Mouse (Mus musculus) hematopoietic stem cell, adult 5-6 weeks (primary cell): ENCODE measurements around the gene Tcf12. TPM values are rescaled to one million over a fixed set of nuclear protein-coding genes. Genes with fewer than 3 reads are reported as not detected.

Experiments used
- ATAC-seq, 2 experiments: fragments of 125-278 bp in 1 of 2; replicated peaks in 1 of 2; 2 replicates each; pipeline ENCODE4 v1.8.0; 2016 to 2017; ENCODE audit warnings: inconsistent platforms in 2 of 2, mild to moderate bottlenecking in 2 of 2, moderate number of reproducible peaks in 2 of 2, low read depth in 1 of 2, moderate TSS enrichment in 1 of 2; ENCODE audit not compliant: low FRiP score in 2 of 2, poor library complexity in 2 of 2, severe bottlenecking in 2 of 2, insufficient read depth in 1 of 2, low TSS enrichment in 1 of 2
- total RNA-seq: library from RNA; stranded (forward); fragments of 172-1452, 232-1000 nt; gene quantifications from 2 replicates; pipeline ENCODE4 v1.2.3, GENCODE M21; 2017

The Tcf12 gene
- total RNA-seq, 1 experiment from 2014 or later: 70.2 TPM

GRCm38 (mm10) chr9:71894246-71894942 is 217.3 kb downstream of the Tcf12 start:
- ATAC-seq: no peak

- no peak for ATAC-seq
Measured at GRCm38 (mm10) chr9:71888450-71888849, 223.2 kb downstream of the Tcf12 start.

- ATAC-seq: no peak
Measured at GRCm38 (mm10) chr9:71880629-71881028, 231.0 kb downstream of the Tcf12 start.

- ATAC-seq: no peak
Measured at GRCm38 (mm10) chr9:71879972-71880371, 231.7 kb downstream of the Tcf12 start.

GRCm38 (mm10) chr9:71879415-71879814 is 232.3 kb downstream of the Tcf12 start:
- ATAC-seq: no peak

- no peak for ATAC-seq
Measured at GRCm38 (mm10) chr9:71877867-71878266, 233.8 kb downstream of the Tcf12 start.

GRCm38 (mm10) chr9:71874761-71875160 is 236.9 kb downstream of the Tcf12 start:
- ATAC-seq: no peak

- ATAC-seq: no peak
Measured at GRCm38 (mm10) chr9:71874035-71874572, 237.6 kb downstream of the Tcf12 start.

- no peak for ATAC-seq
Measured at GRCm38 (mm10) chr9:71863338-71863737, 248.3 kb downstream of the Tcf12 start.

- no peak for ATAC-seq
Measured at GRCm38 (mm10) chr9:71861629-71862028, 250.0 kb downstream of the Tcf12 start.

GRCm38 (mm10) chr9:71857926-71858325 is 253.7 kb downstream of the Tcf12 start:
- no peak for ATAC-seq

GRCm38 (mm10) chr9:71853904-71854303 is 257.8 kb downstream of the Tcf12 start:
- ATAC-seq: no peak

- ATAC-seq: no peak
Measured at GRCm38 (mm10) chr9:71850283-71850682, 261.4 kb downstream of the Tcf12 start.

- no peak for ATAC-seq
Measured at GRCm38 (mm10) chr9:71848392-71848791, 263.3 kb downstream of the Tcf12 start.

GRCm38 (mm10) chr9:71847921-71848320 is 263.8 kb downstream of the Tcf12 start:
- ATAC-seq: no peak

GRCm38 (mm10) chr9:71841850-71842249 is 269.8 kb downstream of the Tcf12 start:
- no peak for ATAC-seq

- no peak for ATAC-seq
Measured at GRCm38 (mm10) chr9:71837366-71837765, 274.3 kb downstream of the Tcf12 start.

GRCm38 (mm10) chr9:71836366-71836765 is 275.3 kb downstream of the Tcf12 start:
- no peak for ATAC-seq

- ATAC-seq: no peak
Measured at GRCm38 (mm10) chr9:71835203-71835815, 276.4 kb downstream of the Tcf12 start.
